Mouse (Mus musculus): ENCODE results near the gene Gpr157. TPM values are rescaled to one million over a fixed set of nuclear protein-coding genes. Genes with fewer than 3 reads are reported as not detected.

The Gpr157 gene
- total and polyA plus RNA-seq, 2 experiments from 2014 or later: 0.74 to 5.4 TPM

DNA sequence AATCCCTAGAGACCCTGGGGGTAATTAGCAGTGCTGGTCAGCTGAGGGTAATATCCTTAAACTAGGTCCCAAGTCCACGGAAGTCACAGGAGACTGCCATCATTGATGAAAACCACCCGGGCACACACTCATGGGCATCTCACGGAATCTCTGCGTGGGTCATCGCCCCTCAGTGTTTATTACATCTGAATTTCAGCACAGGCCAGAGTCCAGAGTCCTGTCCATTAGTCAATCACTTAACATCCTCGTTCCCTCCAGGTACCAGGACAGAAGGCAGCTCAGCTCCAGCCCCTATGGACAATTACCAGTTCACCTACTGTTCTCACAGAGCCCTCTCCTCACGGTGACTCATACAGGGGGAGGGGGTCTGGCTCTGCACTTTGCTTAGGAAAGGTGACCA is 15.7 kb downstream of the Gpr157 start:
- 90% methylated on average over 7 of the region's 7 CpGs for WGBS
- no peak for TF ChIP-seq CTCF (IDR thresholded peaks at IDR 0.05; ENCODE audit: low read depth)
- ATAC-seq: no peak

DNA sequence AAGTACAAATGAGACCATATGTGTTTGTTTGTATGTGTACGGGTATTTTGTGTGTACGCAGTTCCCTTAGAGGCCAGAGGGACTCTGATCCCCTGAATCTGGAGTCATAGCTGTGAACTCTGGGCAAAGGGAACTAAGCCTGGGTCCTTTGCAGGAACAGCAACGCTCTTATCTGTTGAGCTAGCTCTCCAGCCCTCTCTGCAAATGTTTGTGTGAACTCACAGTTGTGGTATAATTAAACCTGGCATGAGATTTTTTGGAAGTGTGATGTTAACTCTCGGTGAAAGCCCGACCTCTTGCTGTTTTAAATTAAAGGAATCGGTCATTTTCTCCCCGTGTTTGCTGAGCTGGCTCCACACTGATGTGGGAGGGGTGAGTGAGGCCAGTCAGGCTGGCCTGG is 18.5 kb downstream of the Gpr157 start:
- Histone ChIP-seq H3K4me2 (ENCODE audit: low read depth, low read length) (no peak overlapping the region), H3K9me3 (ENCODE audit: low read length) (no peaks in the 10 kb centered on the region), H3K27me3 (ENCODE audit: insufficient read depth, low read length) (no peaks in the 10 kb centered on the region), H3K27ac (no peak overlapping the region), H3K4me1 (ENCODE audit: insufficient read depth, low read length) (no peaks in the 10 kb centered on the region), H3K36me3 (ENCODE audit: insufficient read depth, low read length) (no peaks in the 10 kb centered on the region), H3K4me3 (ENCODE audit: low read length) (no peak overlapping the region), H3K9ac (replicated peaks; ENCODE audit: low read length) (no peak overlapping the region)
- WGBS: 60% methylated on average over 7 of the region's 7 CpGs
- ATAC-seq (no peak), DNase-seq (ENCODE audit: low spot score) (no peak)
- no peak for TF ChIP-seq CTCF (IDR thresholded peaks at IDR 0.05; ENCODE audit: low read depth)

More for the DNA sequence above, 15.7 kb downstream of the Gpr157 start:
- Histone ChIP-seq H3K27ac (no peak overlapping the region), H3K9me3 (ENCODE audit: low read length) (no peaks in the 10 kb centered on the region), H3K4me2 (ENCODE audit: low read depth, low read length) (no peak overlapping the region), H3K36me3 (ENCODE audit: insufficient read depth, low read length) (no peaks in the 10 kb centered on the region), H3K4me1 (ENCODE audit: insufficient read depth, low read length) (no peaks in the 10 kb centered on the region), H3K4me3 (ENCODE audit: low read length) (no peak overlapping the region), H3K9ac (replicated peaks; ENCODE audit: low read length) (no peak overlapping the region), H3K27me3 (ENCODE audit: insufficient read depth, low read length) (no peaks in the 10 kb centered on the region)
- no peak for DNase-seq (ENCODE audit: low spot score)

DNA sequence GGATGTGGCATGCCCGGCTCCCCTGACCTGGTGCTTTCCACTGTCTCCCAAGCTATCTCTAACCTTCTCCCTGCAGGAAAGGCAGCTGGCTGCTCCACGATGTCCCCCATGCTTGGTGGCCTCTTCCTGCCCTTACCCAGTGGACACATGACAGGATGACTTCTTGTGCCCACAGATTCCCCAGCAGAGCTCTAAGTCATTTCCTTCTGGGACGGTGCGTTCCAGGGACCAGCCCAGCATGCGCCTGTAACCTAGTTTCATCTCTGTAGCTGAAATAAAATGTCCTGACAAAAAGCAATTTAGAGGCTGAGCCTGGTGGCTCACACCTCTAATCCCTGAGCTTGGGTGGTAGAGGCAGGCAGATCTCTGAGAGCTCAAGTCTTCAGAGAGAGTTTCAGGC is 19.5 kb downstream of the Gpr157 start:
- no peak for DNase-seq (ENCODE audit: low spot score)
- Histone ChIP-seq H3K4me3 (ENCODE audit: low read length) (no peak overlapping the region), H3K4me1 (ENCODE audit: insufficient read depth, low read length) (no peaks in the 10 kb centered on the region), H3K9ac (replicated peaks; ENCODE audit: low read length) (no peak overlapping the region), H3K4me2 (ENCODE audit: low read depth, low read length) (no peak overlapping the region), H3K36me3 (ENCODE audit: insufficient read depth, low read length) (no peaks in the 10 kb centered on the region), H3K27me3 (ENCODE audit: insufficient read depth, low read length) (no peaks in the 10 kb centered on the region), H3K27ac (no peak overlapping the region), H3K9me3 (ENCODE audit: low read length) (no peaks in the 10 kb centered on the region)
- no peak for ATAC-seq
- 82% methylated on average over 5 of the region's 5 CpGs for WGBS
- TF ChIP-seq CTCF (IDR thresholded peaks at IDR 0.05; ENCODE audit: low read depth): no peak

DNA sequence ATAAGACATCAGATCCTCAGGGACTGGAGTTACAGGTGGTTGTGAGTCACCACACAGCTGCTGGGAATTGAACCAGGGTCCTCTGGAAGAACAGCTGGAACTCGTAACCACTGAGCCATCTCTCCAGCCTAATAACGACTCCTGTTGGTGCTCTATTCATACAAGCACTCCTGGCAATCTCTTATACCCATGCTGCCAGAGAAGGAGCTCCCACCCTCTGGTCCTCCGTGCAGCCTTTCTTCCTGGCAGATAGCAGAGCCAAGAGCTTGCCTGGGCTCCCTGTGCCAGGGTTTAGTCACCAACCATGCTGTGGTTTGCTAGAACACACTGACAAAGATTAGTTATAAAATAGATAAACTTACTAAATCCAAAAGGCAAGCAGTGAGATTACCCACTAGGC is 22.5 kb downstream of the Gpr157 start:
- Histone ChIP-seq H3K9me3 (ENCODE audit: low read length) (no peaks in the 10 kb centered on the region), H3K4me1 (ENCODE audit: insufficient read depth, low read length) (no peaks in the 10 kb centered on the region), H3K4me2 (ENCODE audit: low read depth, low read length) (no peak overlapping the region), H3K27ac (no peak overlapping the region), H3K4me3 (ENCODE audit: low read length) (no peak overlapping the region), H3K9ac (replicated peaks; ENCODE audit: low read length) (no peak overlapping the region), H3K27me3 (ENCODE audit: insufficient read depth, low read length) (no peaks in the 10 kb centered on the region), H3K36me3 (ENCODE audit: insufficient read depth, low read length) (no peaks in the 10 kb centered on the region)
- TF ChIP-seq CTCF (IDR thresholded peaks at IDR 0.05; ENCODE audit: low read depth): no peak
- ATAC-seq (no peak), DNase-seq (ENCODE audit: low spot score) (peak; percentile 32)
- WGBS: 35% methylated on average over 3 of the region's 3 CpGs

DNA sequence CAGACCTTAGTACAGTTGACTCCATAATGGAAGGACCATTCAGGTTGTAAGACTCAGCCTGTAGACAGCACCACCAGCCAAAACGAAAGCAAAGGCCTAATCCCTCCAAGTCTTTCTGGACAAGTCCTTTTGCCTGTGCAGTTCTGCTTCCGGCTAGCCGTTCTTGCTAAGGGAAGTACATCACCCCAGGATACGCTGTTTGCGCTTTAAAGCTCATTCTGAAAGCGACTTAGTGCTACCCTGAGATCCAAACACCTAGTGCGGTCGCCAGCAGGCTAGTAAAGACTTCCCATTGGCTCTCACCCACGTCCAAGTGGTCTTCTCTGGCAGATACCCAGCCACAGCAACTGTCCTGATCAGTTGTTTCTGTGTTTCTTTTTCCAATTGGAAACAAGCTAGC is 23.2 kb downstream of the Gpr157 start:
- Histone ChIP-seq H3K36me3 (ENCODE audit: insufficient read depth, low read length) (no peaks in the 10 kb centered on the region), H3K9ac (replicated peaks; ENCODE audit: low read length) (no peak overlapping the region), H3K4me3 (ENCODE audit: low read length) (no peak overlapping the region), H3K9me3 (ENCODE audit: low read length) (no peaks in the 10 kb centered on the region), H3K27ac (no peak overlapping the region), H3K27me3 (ENCODE audit: insufficient read depth, low read length) (no peaks in the 10 kb centered on the region), H3K4me2 (ENCODE audit: low read depth, low read length) (no peak overlapping the region), H3K4me1 (ENCODE audit: insufficient read depth, low read length) (no peaks in the 10 kb centered on the region)
- no peak for ATAC-seq
- no peak for TF ChIP-seq CTCF (IDR thresholded peaks at IDR 0.05; ENCODE audit: low read depth)
- 68% methylated on average over 9 of the region's 9 CpGs for WGBS
- no peak for DNase-seq (ENCODE audit: low spot score)

DNA sequence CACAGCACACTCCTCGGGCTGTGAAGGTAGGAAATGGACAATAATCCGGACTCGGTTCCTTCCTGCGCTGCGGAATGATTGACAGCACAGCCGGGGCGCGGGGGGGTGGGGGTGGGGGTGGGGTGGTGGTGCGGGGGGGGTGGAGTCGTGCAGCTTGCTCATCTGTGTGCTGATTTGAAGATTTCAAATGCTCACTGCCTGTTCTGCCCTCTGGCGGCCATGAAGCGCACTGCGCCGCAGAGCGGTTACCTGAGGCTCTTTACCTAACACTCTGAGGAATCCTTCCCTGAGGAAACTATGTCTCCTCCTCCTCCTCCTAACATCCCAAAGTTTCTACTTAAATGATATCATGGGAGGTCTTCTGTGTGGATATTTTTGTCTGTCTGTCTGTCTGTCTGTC is 25.7 kb downstream of the Gpr157 start:
- no peak overlapping the region for H3K9ac ChIP-seq (replicated peaks; ENCODE audit: low read length)
- WGBS: 7% methylated on average over 14 of the region's 15 CpGs
- H3K9me3 ChIP-seq (ENCODE audit: low read length): no peaks in the 10 kb centered on the region
- no peak overlapping the region for H3K4me3 ChIP-seq (ENCODE audit: low read length)
- H3K4me2 ChIP-seq (ENCODE audit: low read depth, low read length): peak overlapping the region; percentile 38; the same call in 1 of the 2 replicates
- peak; percentile 33; the same call in 1 of the 2 replicates for ATAC-seq
- peak; percentile 80 for TF ChIP-seq CTCF (IDR thresholded peaks at IDR 0.05; ENCODE audit: low read depth)
- H3K36me3 ChIP-seq (ENCODE audit: insufficient read depth, low read length): no peaks in the 10 kb centered on the region
- no peaks in the 10 kb centered on the region for H3K4me1 ChIP-seq (ENCODE audit: insufficient read depth, low read length)
- peak; percentile 71 for DNase-seq (ENCODE audit: low spot score)
- H3K27ac ChIP-seq: no peak overlapping the region
- H3K27me3 ChIP-seq (ENCODE audit: insufficient read depth, low read length): no peaks in the 10 kb centered on the region

DNA sequence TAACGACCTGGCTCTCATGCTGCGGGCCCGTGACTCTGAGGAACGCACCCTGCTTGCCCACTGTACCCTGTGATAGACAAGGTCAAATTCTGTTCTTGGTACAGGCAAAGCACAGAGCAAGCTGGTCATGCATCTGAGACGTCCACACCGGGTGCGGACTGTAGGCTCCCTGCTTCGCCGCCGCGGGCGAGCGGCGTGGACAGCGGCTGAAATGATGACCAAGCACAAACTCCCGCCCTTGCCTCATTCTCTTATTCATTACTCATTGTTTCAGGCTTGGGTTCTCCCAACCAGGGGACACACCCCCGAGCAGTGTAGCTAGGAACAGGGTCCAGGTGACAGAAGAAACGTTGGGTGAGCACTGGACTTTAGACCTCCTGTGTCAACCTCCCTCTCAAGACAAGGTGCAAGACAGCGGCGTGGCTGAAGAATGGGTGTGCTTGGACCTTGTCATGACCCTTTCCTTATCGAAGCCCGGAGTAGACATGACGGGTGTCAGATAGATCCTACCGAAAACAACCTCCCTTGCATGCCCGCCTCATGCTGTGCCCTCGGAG is 27.4 kb downstream of the Gpr157 start:
- H3K4me1 ChIP-seq (ENCODE audit: insufficient read depth, low read length): no peaks in the 10 kb centered on the region
- ATAC-seq (0 out of 2 replicates have a peak, but pooled peaks have one; percentile 25), DNase-seq (ENCODE audit: low spot score) (no peak)
- no peaks in the 10 kb centered on the region for H3K27me3 ChIP-seq (ENCODE audit: insufficient read depth, low read length)
- H3K9me3 ChIP-seq (ENCODE audit: low read length): no peaks in the 10 kb centered on the region
- no peak for TF ChIP-seq CTCF (IDR thresholded peaks at IDR 0.05; ENCODE audit: low read depth)
- H3K9ac ChIP-seq (replicated peaks; ENCODE audit: low read length): no peak overlapping the region
- no peaks in the 10 kb centered on the region for H3K36me3 ChIP-seq (ENCODE audit: insufficient read depth, low read length)
- no peak overlapping the region for H3K4me3 ChIP-seq (ENCODE audit: low read length)
- WGBS: 93% methylated on average over 26 of the region's 26 CpGs
- no peak overlapping the region for H3K27ac ChIP-seq
- no peak overlapping the region for H3K4me2 ChIP-seq (ENCODE audit: low read depth, low read length)
